Mouse (Mus musculus) heart, embryonic 11.5 days (tissue): Measurements from ENCODE around the gene Prap1. TPM values are rescaled to one million over a fixed set of nuclear protein-coding genes. Genes with fewer than 3 reads are reported as not detected.

Experiments used
- ATAC-seq: fragments of 200-750 bp; cut with Nextera tagmentation; replicated peaks from 2 replicates; pipeline ENCODE4 v1.8.0; 2017; ENCODE audit warnings: moderate library complexity; ENCODE audit not compliant: insufficient number of reproducible peaks, low FRiP score, low TSS enrichment
- H3K27ac ChIP-seq: fragments of 300-500 bp; sonication (generic); 2 replicates; pipeline ENCODE4 v1.5.1; 2014; ENCODE audit warnings: mild to moderate bottlenecking, low read depth, low read length
- H3K27me3 ChIP-seq: fragments of 300-500 bp; sonication (generic); 2 replicates; pipeline ENCODE4 v1.6.1; 2014; ENCODE audit warnings: mild to moderate bottlenecking, low read length, mixed read lengths; ENCODE audit not compliant: control insufficient read depth, insufficient read depth
- H3K36me3 ChIP-seq: fragments of 300-500 bp; sonication (generic); 2 replicates; pipeline ENCODE4 v1.6.1; 2014; ENCODE audit warnings: mild to moderate bottlenecking, low read length, moderate library complexity, mixed read lengths; ENCODE audit not compliant: control insufficient read depth, insufficient read depth
- H3K4me1 ChIP-seq: fragments of 300-500 bp; sonication (generic); 2 replicates; pipeline ENCODE4 v1.6.1; 2014; ENCODE audit warnings: low read length; ENCODE audit not compliant: control insufficient read depth, insufficient read depth
- H3K4me2 ChIP-seq: fragments of 300-500 bp; sonication (generic); 2 replicates; pipeline ENCODE4 v1.6.1; 2014; ENCODE audit warnings: mild to moderate bottlenecking, moderate library complexity
- H3K4me3 ChIP-seq: fragments of 300-500 bp; sonication (generic); 2 replicates; pipeline ENCODE4 v1.5.1; 2014; ENCODE audit warnings: low read depth, low read length
- H3K9ac ChIP-seq: fragments of 300-500 bp; sonication (generic); 2 replicates; pipeline ENCODE4 v1.6.1; 2014; ENCODE audit warnings: mild to moderate bottlenecking, low read depth, low read length, moderate library complexity
- H3K9me3 ChIP-seq: fragments of 300-500 bp; sonication (generic); replicated peaks from 2 replicates; pipeline ENCODE4 v1.6.1; 2016; ENCODE audit warnings: low read length; ENCODE audit not compliant: control insufficient read depth
- WGBS: fragments of 180-500 bp; shearing (Covaris S2); extraction: QIAGEN DNeasy Blood & Tissue Kit; methylation state at CpG from one replicate; pipeline ENCODE4 v1.1.7; 2014; ENCODE audit not compliant: insufficient replicate concordance; 5-methylcytosine and 5-hydroxymethylcytosine counted together
- polyA plus RNA-seq: library from polyadenylated mRNA; unstranded; fragments of >200 nt; fragmentation: Nextera tagmentation; extraction: Ambion mirVana; gene quantifications from 2 replicates; pipeline ENCODE4 v1.2.1, GENCODE M21; 2014

Gene Prap1
- polyA plus RNA-seq, 1 experiment from 2014 or later, result not detected

DNA sequence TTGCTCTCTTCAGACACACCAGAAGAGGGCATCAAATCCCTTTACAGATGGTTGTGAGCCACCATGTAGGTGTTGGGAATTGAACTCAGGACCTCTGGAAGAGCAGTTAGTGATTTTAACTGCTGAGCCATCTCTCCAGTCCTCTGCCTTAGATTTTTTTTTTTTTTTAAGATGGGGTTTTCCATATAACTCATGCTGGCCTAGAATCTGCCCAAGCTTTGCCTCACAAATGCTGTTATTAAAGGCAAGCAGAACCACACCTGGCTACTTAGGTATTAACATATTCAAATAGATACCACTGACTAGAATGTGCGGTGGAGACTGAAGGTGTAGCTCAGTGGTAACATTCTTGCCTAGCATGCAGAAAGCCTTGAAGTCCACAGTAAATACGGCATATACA lies 27.3 kb downstream of the Prap1 start:
- Histone ChIP-seq H3K9ac (no peak overlapping the region), H3K27me3 (no peaks in the 10 kb centered on the region), H3K27ac (no peak overlapping the region), H3K4me2 (no peak overlapping the region), H3K4me1 (peaks cover 1% of the 10 kb centered on the region; the same call in 1 of the 2 replicates), H3K9me3 (no peaks in the 10 kb centered on the region), H3K4me3 (no peak overlapping the region), H3K36me3 (no peaks in the 10 kb centered on the region)
- WGBS, result 87% methylated on average over 2 of the region's 2 CpGs
- no peak for ATAC-seq

DNA sequence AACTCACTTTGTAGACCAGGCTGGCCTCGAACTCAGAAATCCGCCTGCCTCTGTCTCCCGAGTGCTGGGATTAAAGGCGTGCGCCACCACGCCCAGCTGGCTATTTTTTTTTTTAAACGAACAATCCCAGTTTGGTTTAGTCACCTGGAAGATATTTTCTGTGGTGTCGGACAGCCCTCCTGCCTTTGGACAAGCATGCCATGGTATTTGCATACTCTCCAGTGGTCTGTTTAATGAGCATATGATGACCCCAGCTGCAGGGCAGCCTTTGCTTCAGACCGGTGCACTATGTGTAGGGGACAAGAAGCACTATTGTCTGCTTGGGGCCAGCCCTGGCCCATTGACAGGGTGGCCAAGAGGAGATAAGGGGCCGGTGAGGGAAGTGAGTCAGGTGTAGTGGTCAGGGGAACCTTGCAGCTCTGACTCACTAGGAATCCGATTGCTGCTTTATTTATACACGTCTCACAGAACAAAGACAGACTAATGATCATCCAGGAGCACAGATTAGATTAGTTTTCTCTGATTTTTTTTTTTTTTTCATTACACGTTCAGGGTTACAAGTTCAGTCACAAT lies 28.2 kb downstream of the Prap1 start:
- Histone ChIP-seq H3K27ac (no peak overlapping the region), H3K4me1 (no peaks in the 10 kb centered on the region), H3K4me3 (no peak overlapping the region), H3K9me3 (no peaks in the 10 kb centered on the region), H3K36me3 (no peaks in the 10 kb centered on the region), H3K27me3 (no peaks in the 10 kb centered on the region), H3K4me2 (no peak overlapping the region), H3K9ac (no peak overlapping the region)
- ATAC-seq, result no peak
- 68% methylated on average over 13 of the region's 13 CpGs for WGBS

DNA sequence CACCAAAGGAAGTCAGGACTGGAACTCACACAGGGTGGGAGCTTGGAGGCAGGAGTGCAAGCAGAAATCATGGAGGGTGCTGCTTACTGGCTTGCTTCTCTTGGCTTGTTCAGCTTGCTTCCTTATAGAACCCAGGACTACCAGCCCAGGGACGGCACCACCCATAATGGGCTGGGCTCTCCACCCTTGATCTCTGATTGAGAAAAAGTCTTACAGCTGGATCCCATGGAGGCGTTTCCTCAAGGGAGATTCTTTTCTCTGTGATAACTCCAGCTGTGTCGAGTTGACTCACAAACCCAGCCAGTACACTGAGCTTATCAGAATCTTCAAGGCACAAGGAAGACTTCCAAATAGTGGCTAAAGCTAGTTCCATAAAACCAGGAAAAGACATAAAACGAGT lies 29.6 kb downstream of the Prap1 start:
- H3K9ac ChIP-seq, result no peak overlapping the region
- no peaks in the 10 kb centered on the region for H3K9me3 ChIP-seq
- H3K27me3 ChIP-seq, result no peaks in the 10 kb centered on the region
- no peak overlapping the region for H3K27ac ChIP-seq
- ATAC-seq, result no peak
- no peak overlapping the region for H3K4me3 ChIP-seq
- 25% methylated on average over 4 of the region's 4 CpGs for WGBS
- H3K4me1 ChIP-seq, result peaks cover 6% of the 10 kb centered on the region; the same call in 1 of the 2 replicates
- no peak overlapping the region for H3K4me2 ChIP-seq
- no peaks in the 10 kb centered on the region for H3K36me3 ChIP-seq

DNA sequence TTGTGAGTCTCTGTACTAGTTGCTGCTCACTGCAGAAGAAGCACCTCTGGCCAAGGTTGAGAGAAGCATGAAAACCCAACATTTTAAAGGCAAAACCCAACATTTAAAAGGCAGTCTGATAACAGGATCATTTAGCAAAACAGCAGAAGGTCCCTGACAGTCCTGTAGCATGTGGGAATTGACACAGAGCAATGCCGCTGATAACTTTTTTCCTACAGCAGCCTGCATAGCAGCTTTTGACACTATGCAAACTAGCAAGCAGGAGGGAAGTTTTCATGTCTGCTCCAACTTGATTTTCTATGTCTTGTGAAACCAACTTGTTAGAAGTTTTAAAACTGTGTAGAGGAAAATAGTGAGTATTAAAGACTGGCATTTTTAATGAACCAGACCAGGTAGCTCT lies 31.2 kb downstream of the Prap1 start:
- ATAC-seq, result no peak
- 83% methylated on average over 1 of the region's 1 CpGs for WGBS

DNA sequence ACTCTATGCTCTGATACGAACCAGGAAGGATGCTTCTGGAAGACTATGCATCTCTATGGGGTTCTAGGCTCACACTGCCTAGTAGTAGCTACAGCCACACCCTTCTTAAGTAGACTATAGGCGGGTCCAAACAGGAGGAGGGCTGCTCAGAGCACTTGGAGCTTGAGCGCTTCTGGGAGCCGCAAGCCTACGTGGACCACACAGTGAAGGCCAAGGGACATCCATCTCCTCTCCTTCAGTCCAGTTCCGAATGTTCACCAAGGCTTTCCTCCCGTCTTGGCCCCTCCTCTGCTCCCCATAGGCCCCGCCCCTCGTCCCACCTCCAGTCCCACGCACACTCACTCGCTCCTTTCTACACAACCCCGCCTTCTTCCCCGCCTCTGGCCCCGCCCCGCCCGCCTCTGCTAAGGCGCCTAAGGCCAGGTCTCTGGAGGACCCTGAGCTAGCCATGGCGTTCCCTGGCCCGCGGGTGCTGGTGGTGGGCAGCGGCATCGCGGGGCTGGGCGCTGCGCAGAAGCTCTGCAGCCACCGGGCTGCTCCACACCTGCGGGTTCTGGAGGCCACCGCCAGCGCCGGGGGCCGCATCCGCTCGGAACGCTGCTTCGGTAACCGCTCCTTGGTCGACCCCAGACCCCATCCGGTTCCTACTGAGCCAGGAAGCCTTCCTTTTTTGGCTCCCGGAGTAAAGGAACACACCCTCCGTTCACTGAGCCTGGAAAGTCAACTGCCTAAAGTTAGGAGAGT lies 32.3 kb downstream of the Prap1 start:
- 1% methylated on average over 40 of the region's 40 CpGs for WGBS

More for the DNA sequence above, 31.2 kb downstream of the Prap1 start:
- H3K4me3 ChIP-seq, result no peak overlapping the region
- H3K36me3 ChIP-seq, result no peaks in the 10 kb centered on the region
- H3K4me2 ChIP-seq, result no peak overlapping the region
- no peak overlapping the region for H3K9ac ChIP-seq
- no peaks in the 10 kb centered on the region for H3K27me3 ChIP-seq
- H3K9me3 ChIP-seq, result no peaks in the 10 kb centered on the region
- H3K4me1 ChIP-seq, result peaks cover 6% of the 10 kb centered on the region; the same call in 1 of the 2 replicates
- H3K27ac ChIP-seq, result no peak overlapping the region

GRCm38 (mm10) chr7:140126022-140126350 lies 32.8 kb downstream of the Prap1 start:
- peak overlapping the region; percentile 82 for H3K9ac ChIP-seq
- WGBS, result 4% methylated on average over 5 of the region's 5 CpGs
- peaks cover 6% of the 10 kb centered on the region; the same call in 1 of the 2 replicates for H3K4me1 ChIP-seq
- no peak overlapping the region for H3K27ac ChIP-seq
- H3K9me3 ChIP-seq, result no peaks in the 10 kb centered on the region
- 0 out of 2 replicates have a peak, but pooled peaks have one; percentile 1 for ATAC-seq
- H3K4me3 ChIP-seq, result peak overlapping the region; percentile 61
- H3K36me3 ChIP-seq, result peaks cover 2% of the 10 kb centered on the region; the same call in 1 of the 2 replicates
- no peaks in the 10 kb centered on the region for H3K27me3 ChIP-seq
- peak overlapping the region; percentile 77 for H3K4me2 ChIP-seq

More for the DNA sequence above, 32.3 kb downstream of the Prap1 start:
- Histone ChIP-seq H3K27ac (no peak overlapping the region), H3K36me3 (peaks cover 2% of the 10 kb centered on the region; the same call in 1 of the 2 replicates), H3K27me3 (no peaks in the 10 kb centered on the region), H3K9me3 (no peaks in the 10 kb centered on the region), H3K4me1 (peaks cover 6% of the 10 kb centered on the region; the same call in 1 of the 2 replicates), H3K4me2 (peak overlapping the region; percentile 77), H3K9ac (peak overlapping the region; percentile 82), H3K4me3 (peak overlapping the region; percentile 61)
- peak; percentile 98 for ATAC-seq

- no peak overlapping the region for H3K27ac ChIP-seq
- H3K27me3 ChIP-seq, result no peaks in the 10 kb centered on the region
- H3K9me3 ChIP-seq, result no peaks in the 10 kb centered on the region
- WGBS, result 87% methylated on average over 3 of the region's 3 CpGs
- H3K4me3 ChIP-seq, result no peak overlapping the region
- no peak overlapping the region for H3K4me2 ChIP-seq
- H3K36me3 ChIP-seq, result peaks cover 2% of the 10 kb centered on the region; the same call in 1 of the 2 replicates
- no peak overlapping the region for H3K9ac ChIP-seq
- H3K4me1 ChIP-seq, result peaks cover 6% of the 10 kb centered on the region; the same call in 1 of the 2 replicates
- no peak for ATAC-seq
These were observed 33.7 kb downstream of the Prap1 start for GRCm38 (mm10) chr7:140126934-140127333.

- Histone ChIP-seq H3K27ac (no peak overlapping the region), H3K36me3 (peaks cover 2% of the 10 kb centered on the region; the same call in 1 of the 2 replicates), H3K4me1 (peaks cover 6% of the 10 kb centered on the region; the same call in 1 of the 2 replicates), H3K9ac (no peak overlapping the region), H3K9me3 (no peaks in the 10 kb centered on the region), H3K4me2 (no peak overlapping the region), H3K4me3 (no peak overlapping the region), H3K27me3 (no peaks in the 10 kb centered on the region)
- ATAC-seq, result no peak
- 73% methylated on average over 2 of the region's 2 CpGs for WGBS
These were observed 34.7 kb downstream of the Prap1 start for GRCm38 (mm10) chr7:140127911-140128310.
